Mouse (Mus musculus) gastrocnemius, adult 8-10 months (tissue): ENCODE measurements around the gene Hectd1. TPM values are rescaled to one million over a fixed set of nuclear protein-coding genes. Genes with fewer than 3 reads are reported as not detected.

Experiments used
- DNase-seq, 2 experiments: peaks; one replicate each; pipeline ENCODE4 v3.0.0; 2022; ENCODE audit warnings: low spot score in 2 of 2
- total RNA-seq, 4 experiments: library from RNA; stranded (reverse); gene quantifications; 2 replicates each; pipeline ENCODE4 v1.2.4; 2022

Gene Hectd1
- total RNA-seq, 4 experiments from 2014 or later = 90.1 to 99.0 (median 95.5) TPM

- peak; percentile 94 to 97 for DNase-seq
Measured at GRCm38 (mm10) chr12:51844771-51845256, 15.5 kb upstream of the Hectd1 start.

- no peak for DNase-seq
Measured at GRCm38 (mm10) chr12:51843576-51844520, 14.5 kb upstream of the Hectd1 start.

GRCm38 (mm10) chr12:51842081-51842864 lies 12.9 kb upstream of the Hectd1 start:
- DNase-seq = no peak

- DNase-seq = no peak
Measured at GRCm38 (mm10) chr12:51839856-51840255, 10.5 kb upstream of the Hectd1 start.

- no peak for DNase-seq
Measured at GRCm38 (mm10) chr12:51835219-51835618, 5.9 kb upstream of the Hectd1 start.

GRCm38 (mm10) chr12:51831931-51832330 lies 2.6 kb upstream of the Hectd1 start:
- DNase-seq = no peak

- no peak for DNase-seq
Measured at GRCm38 (mm10) chr12:51831296-51831695, 2.0 kb upstream of the Hectd1 start.

GRCm38 (mm10) chr12:51830671-51831070 lies 1.3 kb upstream of the Hectd1 start:
- no peak for DNase-seq

GRCm38 (mm10) chr12:51830077-51830402 lies 704 bp upstream of the Hectd1 start:
- peak in 1 of 2 experiments; percentile 22 for DNase-seq

- DNase-seq = no peak
Measured at GRCm38 (mm10) chr12:51828716-51829289, 533 bp downstream of the Hectd1 start.

- DNase-seq = no peak
Measured at GRCm38 (mm10) chr12:51827958-51828650, 1.2 kb downstream of the Hectd1 start.

GRCm38 (mm10) chr12:51825338-51825737 lies 4.0 kb downstream of the Hectd1 start:
- no peak for DNase-seq

- no peak for DNase-seq
Measured at GRCm38 (mm10) chr12:51823311-51823710, 6.0 kb downstream of the Hectd1 start.

- DNase-seq = no peak
Measured at GRCm38 (mm10) chr12:51822861-51823260, 6.5 kb downstream of the Hectd1 start.

- DNase-seq = no peak
Measured at GRCm38 (mm10) chr12:51822236-51822635, 7.1 kb downstream of the Hectd1 start.

- no peak for DNase-seq
Measured at GRCm38 (mm10) chr12:51821256-51821655, 8.1 kb downstream of the Hectd1 start.

- DNase-seq = no peak
Measured at GRCm38 (mm10) chr12:51819951-51820498, 9.3 kb downstream of the Hectd1 start.

GRCm38 (mm10) chr12:51817815-51818613 lies 11.3 kb downstream of the Hectd1 start:
- DNase-seq = no peak

- DNase-seq = no peak
Measured at GRCm38 (mm10) chr12:51811388-51812140, 17.8 kb downstream of the Hectd1 start.
